Mouse (Mus musculus) kidney, embryonic 16.5 days (tissue): ENCODE measurements at regions not wholly inside any gene's neighbourhood (a gene's known extent, or its start where the extent isn't known, plus 50 kb on each side); places are given as distances from the start of the nearest gene placed in this dataset.

Experiments used
- ATAC-seq: fragments of 200-750 bp; cut with Nextera tagmentation; 2 replicates; pipeline ENCODE4 v1.8.0; 2017; ENCODE audit warnings: moderate TSS enrichment; ENCODE audit not compliant: low FRiP score, low TSS enrichment
- H3K27ac ChIP-seq: fragments of 300-500 bp; sonication (generic); 2 replicates; pipeline ENCODE4 v1.5.1; 2014; ENCODE audit warnings: low read length
- H3K27me3 ChIP-seq: fragments of 300-500 bp; sonication (generic); 2 replicates; pipeline ENCODE4 v1.6.1; 2014; ENCODE audit warnings: low read length, control low read depth, mixed read lengths; ENCODE audit not compliant: insufficient read depth
- H3K36me3 ChIP-seq: fragments of 300-500 bp; sonication (generic); 2 replicates; pipeline ENCODE4 v1.6.1; 2014; ENCODE audit warnings: low read length, control low read depth, mixed read lengths; ENCODE audit not compliant: insufficient read depth
- H3K4me1 ChIP-seq: fragments of 300-500 bp; sonication (generic); 2 replicates; pipeline ENCODE4 v1.6.1; 2014; ENCODE audit warnings: low read length, control low read depth, mixed read lengths; ENCODE audit not compliant: insufficient read depth
- H3K4me2 ChIP-seq: fragments of 300-500 bp; sonication (generic); replicated peaks from 2 replicates; pipeline ENCODE4 v1.6.1; 2014; ENCODE audit warnings: low read depth, low read length
- H3K4me3 ChIP-seq: fragments of 300-500 bp; sonication (generic); 2 replicates; pipeline ENCODE4 v1.5.1; 2014; ENCODE audit warnings: mild to moderate bottlenecking, low read length
- H3K9ac ChIP-seq: fragments of 300-500 bp; sonication (generic); replicated peaks from 2 replicates; pipeline ENCODE4 v1.6.1; 2014; ENCODE audit warnings: low read length
- H3K9me3 ChIP-seq: fragments of 300-500 bp; sonication (generic); 2 replicates; pipeline ENCODE4 v1.6.1; 2016; ENCODE audit warnings: low read length, control low read depth
- WGBS: fragments of 180-500 bp; shearing (Covaris S2); extraction: QIAGEN DNeasy Blood & Tissue Kit; methylation state at CpG from one replicate; pipeline ENCODE4 v1.1.7; 2014; 5-methylcytosine and 5-hydroxymethylcytosine counted together

DNA sequence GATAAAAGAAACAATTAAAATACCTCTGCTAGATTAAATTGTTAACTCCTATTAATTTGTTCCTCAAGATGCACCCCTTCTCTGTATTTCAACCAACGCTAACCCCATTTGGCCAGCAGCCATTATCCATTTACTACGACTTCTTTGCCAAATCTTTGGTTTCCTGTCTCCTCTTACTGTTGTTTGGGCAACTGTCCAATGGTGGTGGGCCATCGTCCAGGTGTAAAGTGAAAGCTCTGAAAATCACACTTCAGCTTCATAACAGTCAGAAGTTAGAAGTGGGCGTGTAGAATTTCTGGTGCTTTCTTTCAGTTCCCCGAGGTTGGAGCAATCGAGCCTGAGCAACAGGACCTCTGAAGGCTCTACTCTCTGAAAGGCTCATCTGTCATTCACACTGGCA, 66.8 kb upstream of the Zbtb20 start:
- Histone ChIP-seq H3K27me3 (no peaks in the 10 kb centered on the region), H3K27ac (no peak overlapping the region), H3K4me2 (no peak overlapping the region), H3K36me3 (no peaks in the 10 kb centered on the region), H3K9ac (no peak overlapping the region), H3K4me3 (no peak overlapping the region), H3K9me3 (no peaks in the 10 kb centered on the region), H3K4me1 (no peaks in the 10 kb centered on the region; the same call in 1 of the 2 replicates)
- no peak for ATAC-seq
- 48% methylated on average over 6 of the region's 6 CpGs for WGBS

DNA sequence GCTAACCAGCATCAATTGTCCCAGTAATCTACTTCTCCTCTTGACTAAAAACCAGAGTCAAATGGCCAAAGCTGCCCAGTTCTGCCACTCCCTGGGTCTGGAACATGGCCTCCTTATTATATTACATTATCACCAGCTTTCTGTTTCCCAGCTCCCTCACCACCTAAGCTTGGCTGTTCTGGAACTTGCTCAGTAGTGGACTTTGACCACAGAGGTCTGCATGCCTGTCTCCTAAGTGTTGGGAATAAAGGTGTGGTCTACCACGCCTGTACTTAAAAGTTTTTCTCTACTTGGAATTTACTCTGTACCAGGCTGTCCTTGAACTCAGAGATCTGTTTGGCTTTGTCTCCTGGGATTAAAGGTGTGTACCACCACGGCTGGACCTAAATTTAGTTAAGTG, 68.1 kb upstream of the Zbtb20 start:
- Histone ChIP-seq H3K4me1 (no peaks in the 10 kb centered on the region; the same call in 1 of the 2 replicates), H3K4me3 (no peak overlapping the region), H3K4me2 (no peak overlapping the region), H3K27ac (no peak overlapping the region), H3K9ac (no peak overlapping the region), H3K27me3 (no peaks in the 10 kb centered on the region), H3K36me3 (no peaks in the 10 kb centered on the region), H3K9me3 (no peaks in the 10 kb centered on the region)
- WGBS, result 93% methylated on average over 2 of the region's 2 CpGs
- no peak for ATAC-seq

DNA sequence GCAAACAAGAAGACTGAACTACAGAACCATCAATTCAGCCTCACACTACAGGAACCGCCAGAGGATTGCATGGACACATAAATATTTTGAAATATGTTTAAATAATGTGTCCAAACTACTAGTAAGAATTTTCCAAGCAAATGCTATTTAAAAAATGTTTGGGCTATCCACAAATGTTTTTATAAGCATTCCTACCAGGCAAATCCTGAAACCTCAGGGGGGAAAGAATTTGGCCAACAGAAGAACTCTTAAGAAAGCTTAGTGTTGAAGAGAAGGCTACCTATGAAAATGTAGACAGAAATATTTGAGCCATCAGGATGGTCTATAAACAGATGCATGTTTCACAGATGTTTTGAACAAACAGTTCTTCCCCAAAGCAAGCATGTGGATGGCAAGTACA, 72.1 kb upstream of the Zbtb20 start:
- Histone ChIP-seq H3K36me3 (no peaks in the 10 kb centered on the region), H3K27ac (no peak overlapping the region), H3K27me3 (no peaks in the 10 kb centered on the region), H3K4me2 (no peak overlapping the region), H3K4me3 (no peak overlapping the region), H3K4me1 (no peaks in the 10 kb centered on the region), H3K9me3 (peaks cover 7% of the 10 kb centered on the region), H3K9ac (no peak overlapping the region)
- WGBS, result 33% methylated on average over 1 of the region's 1 CpGs
- no peak for ATAC-seq

DNA sequence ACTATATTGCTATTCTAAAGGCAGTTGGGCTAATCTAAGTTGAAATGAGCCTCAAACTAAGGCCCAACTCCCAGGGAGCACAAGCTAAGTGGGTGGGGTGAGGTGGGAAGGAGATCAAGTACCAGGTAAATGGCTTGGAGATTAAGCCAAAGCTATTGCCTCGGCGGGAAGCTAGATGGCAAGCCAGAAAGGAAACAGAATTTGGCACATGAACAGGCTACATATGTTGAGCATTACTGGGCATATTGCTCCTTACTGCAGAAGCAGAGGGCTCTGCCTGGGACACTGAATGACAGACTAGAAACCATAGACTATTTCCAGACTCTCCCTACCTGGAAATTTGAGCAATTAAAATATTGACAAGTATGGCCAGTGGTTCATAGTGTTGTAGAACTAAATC, 83.1 kb upstream of the Zbtb20 start:
- no peaks in the 10 kb centered on the region for H3K27me3 ChIP-seq
- H3K9me3 ChIP-seq, result no peaks in the 10 kb centered on the region
- no peak overlapping the region for H3K27ac ChIP-seq
- no peak overlapping the region for H3K4me2 ChIP-seq
- no peaks in the 10 kb centered on the region for H3K36me3 ChIP-seq
- no peak for ATAC-seq
- H3K9ac ChIP-seq, result no peak overlapping the region
- H3K4me3 ChIP-seq, result no peak overlapping the region
- WGBS, result 84% methylated on average over 2 of the region's 2 CpGs
- no peaks in the 10 kb centered on the region for H3K4me1 ChIP-seq

DNA sequence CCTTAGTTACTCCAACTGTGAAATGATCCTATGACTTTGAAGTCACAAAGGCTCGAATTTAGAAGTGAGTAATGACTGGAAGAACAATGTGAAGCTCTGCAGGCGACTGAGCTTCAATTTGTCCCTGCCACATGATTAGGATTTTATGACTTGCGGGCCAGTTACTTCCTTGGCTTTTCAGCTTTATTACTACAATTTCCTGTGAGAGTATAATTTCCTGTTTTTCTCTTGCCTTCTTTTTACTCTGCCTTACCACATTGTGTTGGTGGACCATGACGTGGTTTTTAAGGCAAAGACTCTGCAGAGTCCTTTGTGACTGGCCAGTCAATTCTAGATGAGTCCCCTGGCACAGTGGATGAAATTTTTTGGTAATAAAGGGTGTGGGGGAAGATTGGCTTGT, 91.0 kb upstream of the Zbtb20 start:
- no peak overlapping the region for H3K27ac ChIP-seq
- H3K4me3 ChIP-seq, result no peak overlapping the region
- H3K9me3 ChIP-seq, result no peaks in the 10 kb centered on the region
- no peak overlapping the region for H3K9ac ChIP-seq
- H3K27me3 ChIP-seq, result no peaks in the 10 kb centered on the region
- ATAC-seq, result no peak
- 21% methylated on average over 4 of the region's 4 CpGs for WGBS
- peaks cover 12% of the 10 kb centered on the region for H3K4me1 ChIP-seq
- H3K4me2 ChIP-seq, result no peak overlapping the region
- H3K36me3 ChIP-seq, result no peaks in the 10 kb centered on the region

DNA sequence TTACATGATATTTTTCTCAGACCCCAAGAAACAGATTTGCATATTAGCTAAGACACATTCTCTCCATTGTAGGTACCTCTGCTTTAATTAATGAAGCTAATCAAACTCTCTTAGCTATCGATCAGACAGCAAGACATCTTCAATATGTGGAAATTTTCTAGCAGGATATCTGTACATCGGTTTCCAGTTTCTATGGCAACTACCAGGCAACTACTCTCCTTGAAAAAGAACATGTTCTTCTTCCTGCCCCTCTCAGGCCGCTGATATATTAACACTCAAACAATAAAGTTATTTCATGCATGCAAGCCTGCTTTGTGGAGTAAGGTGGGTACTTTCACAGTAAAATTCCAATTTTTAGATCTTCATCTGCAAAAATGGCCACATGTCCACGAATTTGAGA, 91.7 kb upstream of the Zbtb20 start:
- WGBS, result 62% methylated on average over 4 of the region's 4 CpGs
- no peak overlapping the region for H3K27ac ChIP-seq
- no peak for ATAC-seq
- H3K9ac ChIP-seq, result no peak overlapping the region
- H3K4me1 ChIP-seq, result peaks cover 12% of the 10 kb centered on the region
- no peak overlapping the region for H3K4me2 ChIP-seq
- no peaks in the 10 kb centered on the region for H3K36me3 ChIP-seq
- H3K27me3 ChIP-seq, result no peaks in the 10 kb centered on the region
- H3K9me3 ChIP-seq, result no peaks in the 10 kb centered on the region
- H3K4me3 ChIP-seq, result no peak overlapping the region

DNA sequence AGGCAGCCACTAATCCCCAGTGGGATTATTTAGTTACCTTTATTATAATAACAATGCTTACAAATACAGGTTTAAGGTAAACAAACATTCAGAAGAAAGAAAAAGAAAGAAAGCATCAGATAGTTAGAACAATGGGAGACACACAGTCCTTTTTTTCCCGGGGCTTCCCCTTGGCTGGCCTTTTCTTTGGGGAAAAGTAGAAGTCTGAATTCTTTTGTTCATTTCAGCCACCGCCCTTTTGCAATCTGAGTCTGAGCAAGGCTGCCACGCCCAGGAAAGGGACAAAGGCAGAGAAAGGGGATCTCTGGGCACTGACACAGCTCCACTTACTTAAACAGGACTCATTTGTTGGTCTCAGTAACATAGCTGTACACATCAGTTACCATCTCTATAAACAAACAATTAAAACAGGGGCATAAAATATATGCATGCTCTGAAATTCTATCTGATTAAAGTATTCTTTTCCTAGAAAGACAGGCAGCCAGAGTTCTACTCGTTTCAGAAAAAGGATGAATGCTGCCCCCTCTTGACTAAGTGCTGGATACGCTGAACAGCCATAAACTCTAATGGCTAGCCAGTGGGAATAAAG, 93.5 kb upstream of the Zbtb20 start:
- Histone ChIP-seq H3K9ac (no peak overlapping the region), H3K4me2 (peak overlapping the region; percentile 30), H3K9me3 (no peaks in the 10 kb centered on the region), H3K4me3 (no peak overlapping the region), H3K36me3 (no peaks in the 10 kb centered on the region), H3K4me1 (peaks cover 12% of the 10 kb centered on the region), H3K27ac (peak overlapping the region; percentile 19; the same call in 1 of the 2 replicates), H3K27me3 (no peaks in the 10 kb centered on the region)
- ATAC-seq, result peak; percentile 78
- 7% methylated on average over 5 of the region's 5 CpGs for WGBS

DNA sequence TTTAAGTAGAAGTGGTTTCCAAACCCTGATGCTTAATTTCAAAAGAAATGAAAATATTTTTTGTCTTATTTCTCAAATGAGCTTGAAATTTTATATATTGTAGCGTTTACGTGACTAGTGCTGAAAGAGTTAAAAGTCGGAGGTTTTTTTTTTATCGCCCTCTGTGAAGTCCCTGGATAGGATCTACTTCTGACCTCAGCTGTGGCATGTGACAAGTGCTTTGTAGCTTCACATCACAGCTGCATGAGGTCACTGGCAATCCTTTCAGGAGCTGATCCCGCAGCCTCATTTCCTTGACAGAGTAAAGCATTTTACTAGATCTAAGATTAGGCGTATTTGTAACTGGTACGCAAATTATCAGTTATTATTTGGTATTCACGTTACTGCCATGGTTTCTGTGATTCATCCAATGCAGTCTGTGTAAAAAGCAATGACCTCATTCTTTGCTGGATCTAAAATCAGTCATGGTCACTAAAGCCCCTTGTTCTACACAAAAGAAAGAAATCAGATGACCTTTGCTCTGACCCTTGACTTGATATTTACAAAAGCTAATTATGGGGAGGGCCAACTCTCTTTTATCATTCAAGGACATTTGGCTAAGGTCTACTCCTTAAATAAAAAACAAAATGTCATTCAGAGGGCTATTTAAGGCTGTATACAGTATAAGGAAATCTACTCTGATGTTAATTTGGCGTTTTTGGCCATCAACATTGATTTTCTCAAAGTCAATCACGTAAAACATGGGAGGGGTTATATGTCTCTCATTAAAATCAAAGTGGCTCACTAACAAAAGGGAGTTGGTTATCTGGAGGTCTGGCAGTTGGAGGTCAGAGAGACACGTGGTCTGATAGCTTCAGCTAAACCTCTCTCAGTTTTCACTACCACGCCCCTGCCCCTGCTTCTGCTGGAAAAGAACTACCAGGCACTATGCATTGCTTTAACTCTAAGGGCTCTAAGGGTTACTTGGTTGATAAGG, 94.3 kb upstream of the Zbtb20 start:
- ATAC-seq, result peak; percentile 81
- WGBS, result 21% methylated on average over 12 of the region's 12 CpGs
- H3K4me1 ChIP-seq, result peaks cover 12% of the 10 kb centered on the region
- H3K4me3 ChIP-seq, result no peak overlapping the region
- H3K4me2 ChIP-seq, result peak overlapping the region; percentile 30
- no peak overlapping the region for H3K9ac ChIP-seq
- H3K27ac ChIP-seq, result peak overlapping the region; percentile 19; the same call in 1 of the 2 replicates
- no peaks in the 10 kb centered on the region for H3K27me3 ChIP-seq
- H3K9me3 ChIP-seq, result no peaks in the 10 kb centered on the region
- H3K36me3 ChIP-seq, result no peaks in the 10 kb centered on the region

DNA sequence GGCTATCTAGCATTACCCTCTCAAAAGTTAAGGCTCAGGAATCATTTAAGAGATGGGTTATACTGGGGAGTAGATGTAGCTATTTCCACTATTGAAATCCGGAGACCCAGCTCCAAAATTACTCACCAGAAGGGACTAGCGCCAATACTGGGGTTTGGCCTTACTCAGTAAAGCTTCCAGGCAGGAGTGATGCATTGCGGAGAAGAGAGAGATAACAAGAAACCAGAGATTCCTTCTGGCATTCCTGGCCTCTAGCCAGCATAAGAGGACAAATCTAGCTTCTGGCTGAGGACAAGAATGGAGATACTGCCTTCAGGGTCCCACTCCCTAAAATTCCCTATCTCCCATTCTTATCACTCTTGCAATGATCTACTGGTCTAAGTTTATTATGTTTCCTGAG, 95.7 kb upstream of the Zbtb20 start:
- no peak overlapping the region for H3K27ac ChIP-seq
- 81% methylated on average over 3 of the region's 3 CpGs for WGBS
- H3K9ac ChIP-seq, result no peak overlapping the region
- no peak for ATAC-seq
- H3K36me3 ChIP-seq, result no peaks in the 10 kb centered on the region
- no peak overlapping the region for H3K4me2 ChIP-seq
- H3K9me3 ChIP-seq, result no peaks in the 10 kb centered on the region
- no peak overlapping the region for H3K4me3 ChIP-seq
- no peaks in the 10 kb centered on the region for H3K27me3 ChIP-seq
- H3K4me1 ChIP-seq, result peaks cover 12% of the 10 kb centered on the region

DNA sequence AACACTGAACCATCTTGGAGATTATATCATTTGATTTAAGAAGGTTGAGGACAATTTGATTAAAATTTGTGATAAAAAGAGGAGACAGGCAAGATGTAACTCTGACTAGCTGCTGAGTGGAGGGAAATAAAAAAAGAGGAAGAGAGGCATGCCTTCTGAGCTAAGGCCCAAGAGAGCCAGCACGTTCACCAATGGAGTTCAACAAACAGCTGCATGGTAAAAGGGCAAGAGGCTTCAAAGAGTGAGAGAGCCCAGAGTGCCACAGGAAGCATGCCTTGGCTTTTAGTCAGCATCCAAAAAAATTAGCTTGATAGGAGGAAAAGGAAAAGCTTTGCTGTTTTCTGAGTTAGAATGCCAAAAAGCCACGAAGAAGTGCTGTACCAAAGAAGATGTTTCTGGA, 103.0 kb upstream of the Zbtb20 start:
- Histone ChIP-seq H3K27ac (no peak overlapping the region), H3K27me3 (no peaks in the 10 kb centered on the region), H3K9me3 (no peaks in the 10 kb centered on the region), H3K4me2 (no peak overlapping the region), H3K36me3 (no peaks in the 10 kb centered on the region), H3K4me3 (no peak overlapping the region), H3K4me1 (no peaks in the 10 kb centered on the region), H3K9ac (no peak overlapping the region)
- ATAC-seq, result no peak
- 56% methylated on average over 2 of the region's 2 CpGs for WGBS
